Mouse (Mus musculus) bone marrow, adult 2 months (tissue): ENCODE data around the gene Rc3h1.

Experiments used
- CTCF ChIP-seq: fragments of 200-500 bp; IDR thresholded peaks from 2 replicates; pipeline ENCODE4 v1.5.1; 2011; ENCODE audit warnings: low read length, control low read depth; ENCODE audit not compliant: control insufficient read depth, insufficient read depth
- POLR2A ChIP-seq: fragments of 200-500 bp; IDR thresholded peaks from 2 replicates; pipeline ENCODE4 v1.6.1; 2011; ENCODE audit warnings: low read depth, mild to moderate bottlenecking, control low read depth, low read length, borderline replicate concordance; ENCODE audit not compliant: control insufficient read depth

DNA sequence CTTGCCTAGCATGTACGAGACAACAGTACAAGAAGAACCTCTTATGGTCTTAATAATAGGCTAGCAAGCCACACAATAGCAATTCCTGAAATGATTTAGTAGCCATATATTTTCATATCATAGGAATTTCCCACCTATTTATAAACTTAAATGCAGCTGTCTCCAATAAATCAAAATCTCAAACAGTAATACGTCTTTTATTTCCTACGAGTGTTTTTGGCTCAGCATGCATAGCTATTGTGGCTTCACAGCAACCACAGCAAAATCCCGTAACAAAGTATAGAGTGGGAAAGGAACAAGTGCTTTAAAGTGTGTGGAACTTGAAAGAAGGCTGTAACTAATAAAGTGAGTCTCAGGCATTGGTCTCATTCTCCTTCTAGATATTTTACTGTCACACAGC is 104.2 kb downstream of the Rc3h1 start:
- TF ChIP-seq CTCF (no peak), POLR2A (no peak)
